Mouse (Mus musculus) MEL (cell line): ENCODE measurements around the gene Pold1.

Source experiments
- CHD1 ChIP-seq: IDR thresholded peaks from 2 replicates; pipeline ENCODE4 v1.6.1; 2012; ENCODE audit warnings: low read depth, mild to moderate bottlenecking, inconsistent platforms, low read length, improper control_type of control experiment
- CTCF ChIP-seq, 3 experiments: IDR thresholded peaks in 2 of 3; conservative IDR thresholded peaks in 1 of 3; 2 replicates each; pipeline ENCODE4 v1.5.1; 2011 to 2012; ENCODE audit warnings: low read length in 3 of 3, low read depth in 2 of 3, mild to moderate bottlenecking in 2 of 3, improper control_type of control experiment in 1 of 3, inconsistent platforms in 1 of 3, mixed read lengths in 1 of 3, moderate library complexity in 1 of 3; ENCODE audit not compliant: control insufficient read depth in 1 of 3, insufficient read depth in 1 of 3, poor library complexity in 1 of 3, severe bottlenecking in 1 of 3
- MAX ChIP-seq: IDR thresholded peaks from 2 replicates; pipeline ENCODE4 v1.6.1; 2011; ENCODE audit warnings: low read length, improper control_type of control experiment
- NELFE ChIP-seq: IDR thresholded peaks from 2 replicates; pipeline ENCODE4 v1.6.1; 2011; ENCODE audit warnings: low read depth, low read length, improper control_type of control experiment
- POLR2A ChIP-seq, 2 experiments: IDR thresholded peaks; 2 replicates each; pipeline ENCODE4 v1.6.1; 2011 to 2012; ENCODE audit warnings: low read length in 2 of 2, mild to moderate bottlenecking in 2 of 2, control low read depth in 1 of 2, improper control_type of control experiment in 1 of 2, low read depth in 1 of 2, moderate library complexity in 1 of 2; ENCODE audit not compliant: control insufficient read depth in 1 of 2, insufficient read depth in 1 of 2, poor library complexity in 1 of 2
- POLR2AphosphoS5 ChIP-seq: IDR thresholded peaks from 2 replicates; pipeline ENCODE4 v1.6.1; 2012; ENCODE audit warnings: low read depth, borderline replicate concordance, mild to moderate bottlenecking, inconsistent platforms, low read length, moderate library complexity, mixed read lengths
- USF1 ChIP-seq: IDR thresholded peaks from 2 replicates; pipeline ENCODE4 v1.6.1; 2014; ENCODE audit warnings: low read depth, mild to moderate bottlenecking, inconsistent platforms, low read length, improper control_type of control experiment, moderate library complexity

- no peak for TF ChIP-seq POLR2A (IDR thresholded peaks at IDR 0.05; ENCODE audit: control insufficient read depth in 1 of 2, insufficient read depth in 1 of 2, low read depth in 1 of 2, low read length in 2 of 2, poor library complexity in 1 of 2)
- TF ChIP-seq POLR2AphosphoS5 = no peak
- TF ChIP-seq NELFE = no peak
- TF ChIP-seq CHD1 = no peak
- no peak for TF ChIP-seq USF1
- no peak for TF ChIP-seq CTCF (IDR thresholded peaks at IDR 0.05 in 2 of 3, conservative IDR thresholded peaks at IDR 0.05 in 1 of 3; ENCODE audit: control insufficient read depth in 1 of 3, insufficient read depth in 1 of 3, low read depth in 2 of 3, low read length in 3 of 3, poor library complexity in 1 of 3, severe bottlenecking in 1 of 3)
- no peak for TF ChIP-seq MAX
These were observed 41.3 kb upstream of the Pold1 start for GRCm38 (mm10) chr7:44589946-44590345.
